Mouse (Mus musculus): ENCODE measurements around the gene Sft2d1.
A peak's percentile ranks its signal among the peaks of the same experiment; 100 is the strongest.

The Sft2d1 gene

GRCm38 (mm10) chr17:8361281-8362103 lies 50.6 kb downstream of the Sft2d1 start:
- DNase-seq (ENCODE audit: low read depth, low spot score) = no peak

GRCm38 (mm10) chr17:8367514-8368480 lies 56.9 kb downstream of the Sft2d1 start:
- peak; percentile 22 for DNase-seq (ENCODE audit: low read depth, low spot score)

GRCm38 (mm10) chr17:8368570-8368969 lies 57.7 kb downstream of the Sft2d1 start:
- DNase-seq (ENCODE audit: low read depth, low spot score) = peak; percentile 18

GRCm38 (mm10) chr17:8369171-8369570 lies 58.3 kb downstream of the Sft2d1 start:
- DNase-seq (ENCODE audit: low read depth, low spot score) = no peak

GRCm38 (mm10) chr17:8370634-8371229 lies 59.8 kb downstream of the Sft2d1 start:
- DNase-seq (ENCODE audit: low read depth, low spot score) = peak; percentile 19

- peak; percentile 89 for DNase-seq (ENCODE audit: low read depth, low spot score)
Observed at GRCm38 (mm10) chr17:8371834-8372233, 60.9 kb downstream of the Sft2d1 start.

- DNase-seq (ENCODE audit: low read depth, low spot score) = peak; percentile 73
Observed at GRCm38 (mm10) chr17:8372286-8373046, 61.6 kb downstream of the Sft2d1 start.
